Mouse (Mus musculus) testis, adult 2 months (tissue): ENCODE data around the gene Psmd4.

Source experiments
- CTCF ChIP-seq: fragments of 200-500 bp; IDR thresholded peaks from 2 replicates; pipeline ENCODE4 v1.5.1; 2012; ENCODE audit warnings: low read depth, mild to moderate bottlenecking, inconsistent platforms, low read length, moderate library complexity; ENCODE audit not compliant: control insufficient read depth, insufficient read depth, insufficient replicate concordance
- POLR2A ChIP-seq: fragments of 200-500 bp; IDR thresholded peaks from 2 replicates; pipeline ENCODE4 v1.6.1; 2012; ENCODE audit warnings: low read depth, mild to moderate bottlenecking, inconsistent platforms, low read length, moderate library complexity; ENCODE audit not compliant: control insufficient read depth

DNA sequence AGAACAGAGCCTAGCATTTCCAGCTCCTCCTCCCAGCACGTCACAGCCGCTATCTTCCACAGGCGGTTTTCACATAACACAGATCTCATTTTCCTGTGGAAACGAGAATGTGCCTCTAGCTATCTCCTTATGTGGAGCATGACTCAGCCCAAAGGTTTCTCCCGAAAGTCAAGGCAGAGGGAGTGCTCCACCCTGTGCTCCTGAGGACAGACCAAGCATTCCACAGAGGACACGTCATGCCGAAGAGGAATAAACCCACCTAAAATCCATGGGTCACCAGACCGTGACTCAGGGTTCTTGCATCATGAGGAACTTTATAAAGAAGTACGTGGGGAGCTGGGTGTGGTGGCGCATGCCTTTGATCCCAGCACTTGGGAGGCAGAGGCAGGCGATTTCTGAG, 24.2 kb upstream of the Psmd4 start:
- TF ChIP-seq CTCF, result no peak
- no peak for TF ChIP-seq POLR2A
